Comparison of ENCODE assay signal across 9 mouse cellular contexts in the genomic region with DNA sequence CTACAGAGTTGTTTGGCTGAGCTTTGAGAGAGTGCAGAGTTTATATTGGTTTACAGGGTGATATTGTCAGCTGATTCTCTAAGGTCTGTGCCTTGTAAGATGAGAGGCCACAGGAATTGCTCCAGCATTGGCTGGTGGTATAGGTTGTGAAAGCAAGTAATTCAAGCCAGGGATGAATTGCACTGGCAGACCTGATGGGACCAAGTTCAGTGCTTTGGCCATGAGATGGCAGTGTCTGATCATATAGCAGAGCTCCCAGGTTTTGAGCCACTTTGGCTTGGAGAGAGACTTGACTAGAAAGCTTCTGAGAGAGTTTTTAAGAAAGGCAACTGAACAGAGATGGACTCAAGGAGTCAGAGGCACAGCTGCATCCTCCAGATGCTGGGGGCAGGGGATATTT.
A peak's percentile ranks its signal among the peaks of the same experiment; 100 is the strongest.
DNase-seq lines count a peak whose midpoint lies in the region; ATAC-seq lines count a peak whose summit lies in the region.
"Had no signal": no experiment of that assay in that cellular context is flagged by ENCODE, and none has a peak within 500 bp of the region (broad histone marks: within the 10 kb centered on the region; RNA-seq: fewer than 3 reads in every experiment).

No protein-coding gene starts in this region.

- peak; percentile 50 to 55 for DNase-seq in heart, adult 18-20 months
- DNase-seq in heart, embryonic 10.5 days (ENCODE audit: low spot score), result no peak
- peak; percentile 4 for DNase-seq in brain, embryonic 18.5 days (ENCODE audit: low read depth, low spot score)
- DNase-seq in frontal cortex, postnatal 10 days (ENCODE audit: low spot score in 2 of 2), result peak; percentile 23 to 52
- peak; percentile 30 for DNase-seq in kidney, adult 18-20 months
- peak; percentile 51 to 59 for DNase-seq in left cerebral cortex, postnatal 10 days (ENCODE audit: extremely low spot score in 1 of 2, low spot score in 2 of 2)
- peak; percentile 18 for DNase-seq in ovary, postnatal 36 days (ENCODE audit: low spot score)

- no peaks in the 10 kb centered on the region for H3K36me3 ChIP-seq in heart, embryonic 10.5 days
- H3K36me3 ChIP-seq: heart, embryonic 15.5 days had no signal

- ATAC-seq in inflammation-experienced regulatory T-cells, adult 6 months, result no peak

- H3K27me3 ChIP-seq in heart, embryonic 10.5 days (ENCODE audit: insufficient read depth, poor library complexity, severe bottlenecking), result no peaks in the 10 kb centered on the region
- H3K27me3 ChIP-seq: heart, embryonic 15.5 days had no signal

- no peak overlapping the region for H3K27ac ChIP-seq in heart, embryonic 10.5 days
- H3K27ac ChIP-seq: heart, embryonic 15.5 days had no signal

- intact Hi-C loops in left cerebral cortex, postnatal 10 days (cut with DNase I), result loop anchor here (2.0 to 10.0 kb wide), 3 partner anchors 70 to 474 kb away; no protein-coding TSS in a partner anchor

- no peaks in the 10 kb centered on the region for H3K4me1 ChIP-seq in heart, embryonic 10.5 days
- H3K4me1 ChIP-seq: heart, embryonic 15.5 days had no signal

- no peaks in the 10 kb centered on the region for H3K9me3 ChIP-seq in heart, embryonic 10.5 days
- H3K9me3 ChIP-seq: heart, embryonic 15.5 days had no signal

- H3K4me3 ChIP-seq in heart, embryonic 10.5 days, result no peak overlapping the region
- H3K4me3 ChIP-seq: heart, embryonic 15.5 days had no signal
